Mouse (Mus musculus) liver, embryonic 14.5 days (tissue): ENCODE results near the gene Gpatch8. TPM values are rescaled to one million over a fixed set of nuclear protein-coding genes. Genes with fewer than 3 reads are reported as not detected.

Source experiments
- ATAC-seq: fragments of 200-750 bp; cut with Nextera tagmentation; 2 replicates; pipeline ENCODE4 v1.8.0; 2017; ENCODE audit warnings: moderate number of reproducible peaks, mild to moderate bottlenecking, moderate library complexity; ENCODE audit not compliant: insufficient read depth
- DNase-seq, 3 experiments: peaks; one replicate each; pipeline ENCODE4 v3.0.0-alpha.2; 2012 to 2013; ENCODE audit warnings: low read depth in 3 of 3, low spot score in 3 of 3
- H3K27ac ChIP-seq: fragments of 300-500 bp; sonication (generic); 2 replicates; pipeline ENCODE4 v1.5.1; 2014; ENCODE audit warnings: moderate library complexity, mild to moderate bottlenecking, control low read depth, inconsistent platforms
- H3K27me3 ChIP-seq: fragments of 300-500 bp; sonication (generic); 2 replicates; pipeline ENCODE4 v1.6.1; 2014; ENCODE audit warnings: mild to moderate bottlenecking, low read length, moderate library complexity; ENCODE audit not compliant: control insufficient read depth, insufficient read depth
- H3K36me3 ChIP-seq: fragments of 300-500 bp; sonication (generic); replicated peaks from 2 replicates; pipeline ENCODE4 v1.6.1; 2014; ENCODE audit warnings: low read depth; ENCODE audit not compliant: control insufficient read depth, insufficient read depth
- H3K4me1 ChIP-seq, 2 experiments: fragments of 200-500 bp in 1 of 2; fragments of 300-500 bp in 1 of 2; sonication (generic) in 1 of 2; replicated peaks; 2 replicates each; pipeline ENCODE4 v1.6.1; 2012 to 2014; ENCODE audit warnings: antibody characterized with exemption in 1 of 2, inconsistent platforms in 1 of 2, low read length in 1 of 2; ENCODE audit not compliant: control insufficient read depth in 2 of 2, insufficient read depth in 2 of 2
- H3K4me2 ChIP-seq: fragments of 300-500 bp; sonication (generic); 2 replicates; pipeline ENCODE4 v1.6.1; 2014; ENCODE audit warnings: low read depth, mild to moderate bottlenecking, control low read depth, moderate library complexity
- H3K4me3 ChIP-seq, 2 experiments: fragments of 200-500 bp in 1 of 2; fragments of 300-500 bp in 1 of 2; sonication (generic) in 1 of 2; 2 replicates each; pipeline ENCODE4 v1.5.1; 2012 to 2014; ENCODE audit warnings: low read depth in 2 of 2, low read length in 2 of 2, mild to moderate bottlenecking in 2 of 2, control low read depth in 1 of 2, inconsistent platforms in 1 of 2, moderate library complexity in 1 of 2; ENCODE audit not compliant: insufficient read depth in 1 of 2
- H3K9ac ChIP-seq: fragments of 300-500 bp; sonication (generic); replicated peaks from 2 replicates; pipeline ENCODE4 v1.6.1; 2014; ENCODE audit warnings: mild to moderate bottlenecking, control low read depth, moderate library complexity
- H3K9me3 ChIP-seq: fragments of 300-500 bp; sonication (generic); 2 replicates; pipeline ENCODE4 v1.6.1; 2016; ENCODE audit warnings: low read length, mixed read lengths; ENCODE audit not compliant: control insufficient read depth
- CTCF ChIP-seq: IDR thresholded peaks from 2 replicates; pipeline ENCODE4 v1.5.1; 2016; ENCODE audit warnings: antibody characterized with exemption, low read depth, control low read depth
- EP300 ChIP-seq: IDR thresholded peaks from 2 replicates; pipeline ENCODE4 v1.6.1; 2016; ENCODE audit warnings: antibody characterized with exemption, low read depth
- WGBS: fragments of 180-500 bp; shearing (Covaris S2); extraction: QIAGEN DNeasy Blood & Tissue Kit; methylation state at CpG from one replicate; pipeline ENCODE4 v1.1.7; 2014; ENCODE audit not compliant: insufficient replicate concordance; 5-methylcytosine and 5-hydroxymethylcytosine counted together
- polyA plus RNA-seq, 2 experiments: library from polyadenylated mRNA; depleted of rRNA in 1 of 2; stranded (reverse) in 1 of 2; unstranded in 1 of 2; fragments of >200 nt; fragmentation: Nextera tagmentation in 1 of 2; extraction: Ambion mirVana in 1 of 2; gene quantifications; 2 replicates each; pipeline versions ENCODE4 v1.2.1 to v1.2.3; 2012 to 2014

Gene Gpatch8
- polyA plus RNA-seq, 2 experiments, result 7.5 to 14.1 TPM

DNA sequence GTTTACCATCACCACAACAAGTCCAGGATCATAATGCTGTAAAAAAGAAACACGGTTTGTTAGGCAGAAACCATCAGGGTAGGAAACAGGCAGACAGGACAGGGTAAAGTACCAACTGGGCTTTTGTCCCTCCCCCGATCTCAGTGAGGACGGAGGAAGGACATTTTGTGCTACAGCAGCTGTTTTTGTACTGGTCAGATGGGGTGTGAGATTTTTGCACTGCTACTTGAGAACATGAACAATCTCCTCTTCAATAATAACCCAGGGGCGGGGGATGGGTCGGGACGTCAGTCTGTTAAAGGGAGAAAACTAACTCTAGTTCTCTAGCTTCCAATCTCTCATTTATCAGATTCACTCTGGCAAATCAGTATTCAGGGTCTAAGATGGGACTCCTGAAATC lies 46.0 kb downstream of the Gpatch8 start:
- Histone ChIP-seq H3K4me1 (no peaks in the 10 kb centered on the region), H3K36me3 (no peaks in the 10 kb centered on the region; the same call in none of the 2 replicates), H3K4me2 (no peak overlapping the region), H3K9ac (no peak overlapping the region), H3K4me3 (no peak overlapping the region), H3K9me3 (no peaks in the 10 kb centered on the region), H3K27me3 (no peaks in the 10 kb centered on the region), H3K27ac (no peak overlapping the region)
- ATAC-seq, result no peak
- DNase-seq, result no peak
- no peak for TF ChIP-seq CTCF
- TF ChIP-seq EP300, result no peak
- WGBS, result 83% methylated on average over 6 of the region's 6 CpGs

DNA sequence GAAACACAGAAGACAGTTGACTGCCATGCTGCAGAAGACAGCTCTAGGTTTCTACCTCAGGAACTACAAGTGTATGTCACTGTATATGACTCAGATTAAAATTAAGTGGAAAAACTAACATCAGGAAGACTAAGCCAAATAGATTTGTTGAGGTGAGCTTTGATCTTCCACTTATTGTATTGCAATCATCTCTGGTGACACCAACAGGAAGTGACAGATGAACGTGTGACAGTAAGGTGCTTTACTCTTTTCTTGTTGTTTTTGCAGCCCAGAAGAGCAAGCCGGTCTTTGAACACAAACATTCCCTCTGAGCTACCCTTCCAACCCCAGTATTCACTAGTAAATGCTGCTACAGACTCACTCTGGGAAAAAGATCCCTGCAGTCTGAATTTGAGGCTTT lies 59.5 kb downstream of the Gpatch8 start:
- ATAC-seq, result no peak
- Histone ChIP-seq H3K4me1 (peaks cover 0 to 6% of the 10 kb centered on the region in 2 experiments; a peak in 2 of 4 replicates), H3K27me3 (no peaks in the 10 kb centered on the region), H3K9ac (no peak overlapping the region), H3K36me3 (peaks cover 9% of the 10 kb centered on the region), H3K4me2 (no peak overlapping the region), H3K27ac (no peak overlapping the region), H3K9me3 (no peaks in the 10 kb centered on the region), H3K4me3 (no peak overlapping the region)
- DNase-seq, result no peak
- WGBS, result 63% methylated on average over 2 of the region's 2 CpGs
- TF ChIP-seq EP300, result no peak
- no peak for TF ChIP-seq CTCF

DNA sequence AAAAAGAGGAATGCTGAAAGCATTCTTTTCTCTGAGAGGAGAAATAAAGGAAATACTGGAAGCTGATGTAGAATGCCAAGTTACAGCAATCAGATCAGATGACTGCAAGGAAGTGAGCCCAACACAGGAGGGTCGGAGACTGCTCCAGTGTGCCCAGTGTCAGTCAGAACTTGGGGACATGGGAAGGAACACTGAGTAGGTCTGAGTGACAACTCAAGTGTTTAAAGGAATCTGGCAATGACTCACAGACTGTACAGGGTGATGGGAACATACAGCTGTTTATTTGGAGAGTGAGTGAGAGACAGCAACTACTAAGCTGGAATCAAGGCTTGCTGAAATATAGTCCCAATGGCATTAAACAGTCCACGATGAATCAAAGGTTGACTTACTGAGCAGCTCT lies 60.0 kb downstream of the Gpatch8 start:
- no peak overlapping the region for H3K9ac ChIP-seq
- WGBS, result 83% methylated on average over 2 of the region's 2 CpGs
- no peaks in the 10 kb centered on the region for H3K9me3 ChIP-seq
- DNase-seq (no peak), ATAC-seq (no peak)
- no peak overlapping the region for H3K4me3 ChIP-seq
- TF ChIP-seq EP300 (no peak), CTCF (no peak)
- H3K4me2 ChIP-seq, result no peak overlapping the region
- H3K36me3 ChIP-seq, result peaks cover 9% of the 10 kb centered on the region
- no peaks in the 10 kb centered on the region for H3K27me3 ChIP-seq
- no peak overlapping the region for H3K27ac ChIP-seq
- H3K4me1 ChIP-seq, result peaks cover 0 to 6% of the 10 kb centered on the region in 2 experiments; a peak in 2 of 4 replicates

DNA sequence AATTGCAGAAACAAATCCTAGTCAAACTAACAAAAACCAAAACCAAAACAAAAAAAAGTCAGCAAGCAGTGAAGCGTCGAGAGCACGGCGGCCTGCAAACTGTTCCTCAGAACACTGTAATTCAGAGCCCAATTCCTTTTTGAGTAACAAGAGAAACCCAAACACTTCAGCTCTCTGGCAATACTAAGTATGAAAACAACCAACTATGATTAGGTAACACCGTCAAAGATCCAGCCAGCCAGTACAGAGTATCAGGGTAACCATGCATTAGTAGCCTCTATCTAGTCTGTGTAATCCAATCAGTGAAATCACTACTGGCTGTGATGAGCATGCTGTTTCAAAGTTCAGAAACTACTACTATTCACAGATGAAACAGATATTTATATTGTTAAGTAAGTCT lies 60.5 kb downstream of the Gpatch8 start:
- DNase-seq (no peak), ATAC-seq (no peak)
- no peak overlapping the region for H3K9ac ChIP-seq
- no peak overlapping the region for H3K27ac ChIP-seq
- WGBS, result 98% methylated on average over 5 of the region's 5 CpGs
- peaks cover 9% of the 10 kb centered on the region for H3K36me3 ChIP-seq
- H3K4me3 ChIP-seq, result no peak overlapping the region
- H3K9me3 ChIP-seq, result no peaks in the 10 kb centered on the region
- H3K4me2 ChIP-seq, result no peak overlapping the region
- H3K27me3 ChIP-seq, result no peaks in the 10 kb centered on the region
- TF ChIP-seq EP300 (no peak), CTCF (no peak)
- peaks cover 0 to 6% of the 10 kb centered on the region in 2 experiments; a peak in 2 of 4 replicates for H3K4me1 ChIP-seq

DNA sequence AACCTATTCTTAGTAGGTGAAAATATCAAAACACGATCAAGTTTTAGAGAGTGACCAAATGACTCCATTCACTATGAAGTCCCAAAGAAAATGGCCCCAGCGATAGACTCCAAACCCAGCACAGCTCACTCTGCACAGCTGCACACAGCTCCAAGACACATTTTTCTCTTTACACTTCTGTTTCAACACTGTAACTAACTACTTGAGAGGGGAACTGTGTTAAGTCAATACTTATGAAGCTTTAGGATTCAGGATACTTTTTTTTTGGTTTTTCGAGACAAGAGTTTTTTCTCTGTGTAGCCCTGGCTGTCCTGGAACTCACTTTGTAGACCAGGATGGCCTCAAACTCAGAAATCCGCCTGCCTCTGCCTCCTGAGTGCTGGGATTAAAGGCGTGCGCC lies 61.1 kb downstream of the Gpatch8 start:
- ATAC-seq (no peak), DNase-seq (no peak)
- peaks cover 7% of the 10 kb centered on the region for H3K36me3 ChIP-seq
- no peaks in the 10 kb centered on the region for H3K27me3 ChIP-seq
- 90% methylated on average over 6 of the region's 6 CpGs for WGBS
- peaks cover 0 to 6% of the 10 kb centered on the region in 2 experiments; a peak in 2 of 4 replicates for H3K4me1 ChIP-seq
- H3K9ac ChIP-seq, result no peak overlapping the region
- no peak overlapping the region for H3K4me2 ChIP-seq
- no peak overlapping the region for H3K4me3 ChIP-seq
- TF ChIP-seq CTCF, result no peak
- TF ChIP-seq EP300, result no peak
- no peaks in the 10 kb centered on the region for H3K9me3 ChIP-seq
- no peak overlapping the region for H3K27ac ChIP-seq
